Mouse (Mus musculus): ENCODE measurements at regions not wholly inside any gene's neighbourhood (a gene's known extent, or its start where the extent isn't known, plus 50 kb on each side); places are given as distances from the start of the nearest gene placed in this dataset.

DNA sequence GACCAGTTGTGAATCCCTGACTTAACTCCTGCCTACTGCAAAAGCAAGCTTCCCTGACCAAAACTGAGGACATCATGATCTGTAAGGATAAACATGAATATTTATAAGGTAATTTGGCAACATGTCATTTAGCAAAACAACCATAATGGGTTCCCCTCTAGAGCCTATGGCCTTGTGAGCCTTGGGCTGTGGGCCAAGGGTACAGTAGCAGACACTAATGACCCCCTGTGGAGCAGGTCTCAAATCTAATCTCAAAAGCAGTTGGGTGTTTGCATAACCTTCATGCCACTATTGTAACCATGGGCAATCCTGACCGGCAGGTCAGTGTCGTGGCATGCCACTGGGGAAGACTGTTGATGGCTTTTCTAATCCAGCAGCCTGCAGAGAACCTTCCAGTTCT, 270.8 kb downstream of the Ptpru start:
- TF ChIP-seq CTCF (IDR thresholded peaks at IDR 0.05; ENCODE audit: low read depth) = no peak
- Histone ChIP-seq H3K27ac (ENCODE audit: low read depth, low read length) (no peak overlapping the region), H3K4me3 (ENCODE audit: low read depth, low read length) (no peak overlapping the region), H3K27me3 (replicated peaks; ENCODE audit: control insufficient read depth, insufficient read depth, low read length) (no peaks in the 10 kb centered on the region), H3K4me1 (replicated peaks; ENCODE audit: control insufficient read depth, insufficient read depth, low read length) (no peaks in the 10 kb centered on the region), H3K4me2 (replicated peaks; ENCODE audit: low read depth) (no peak overlapping the region), H3K36me3 (ENCODE audit: control insufficient read depth, insufficient read depth) (no peaks in the 10 kb centered on the region), H3K9me3 (ENCODE audit: control insufficient read depth) (no peaks in the 10 kb centered on the region), H3K9ac (ENCODE audit: low read depth, low read length) (no peak overlapping the region)
- 49% methylated on average over 2 of the region's 2 CpGs for WGBS
- ATAC-seq = no peak

DNA sequence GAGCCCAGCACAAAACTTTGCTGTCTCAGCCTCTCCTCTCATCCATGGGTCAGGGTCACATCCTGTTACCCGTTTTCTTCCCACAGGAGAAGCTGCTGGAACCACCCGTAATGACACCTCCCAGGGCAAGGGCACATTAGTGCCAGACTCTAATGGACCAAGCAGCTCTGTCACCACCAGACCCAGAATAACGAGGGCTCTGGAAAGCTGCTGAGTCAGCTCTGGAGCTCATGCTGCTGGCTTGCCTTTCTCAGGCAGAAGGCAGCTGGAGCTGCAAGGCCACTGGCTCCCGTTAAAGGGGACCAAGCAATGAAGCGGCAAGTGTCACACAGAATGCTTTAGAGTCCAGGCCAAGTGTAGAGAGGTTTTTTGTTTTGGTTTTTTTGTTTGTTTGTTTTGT, 268.9 kb downstream of the Ptpru start:
- Histone ChIP-seq H3K36me3 (ENCODE audit: control insufficient read depth, insufficient read depth) (no peaks in the 10 kb centered on the region), H3K9me3 (ENCODE audit: control insufficient read depth) (no peaks in the 10 kb centered on the region), H3K4me3 (ENCODE audit: low read depth, low read length) (no peak overlapping the region), H3K4me2 (replicated peaks; ENCODE audit: low read depth) (no peak overlapping the region), H3K9ac (ENCODE audit: low read depth, low read length) (no peak overlapping the region), H3K27ac (ENCODE audit: low read depth, low read length) (no peak overlapping the region), H3K4me1 (replicated peaks; ENCODE audit: control insufficient read depth, insufficient read depth, low read length) (no peaks in the 10 kb centered on the region), H3K27me3 (replicated peaks; ENCODE audit: control insufficient read depth, insufficient read depth, low read length) (no peaks in the 10 kb centered on the region)
- ATAC-seq = no peak
- TF ChIP-seq CTCF (IDR thresholded peaks at IDR 0.05; ENCODE audit: low read depth) = no peak
- WGBS = 59% methylated on average over 5 of the region's 5 CpGs

DNA sequence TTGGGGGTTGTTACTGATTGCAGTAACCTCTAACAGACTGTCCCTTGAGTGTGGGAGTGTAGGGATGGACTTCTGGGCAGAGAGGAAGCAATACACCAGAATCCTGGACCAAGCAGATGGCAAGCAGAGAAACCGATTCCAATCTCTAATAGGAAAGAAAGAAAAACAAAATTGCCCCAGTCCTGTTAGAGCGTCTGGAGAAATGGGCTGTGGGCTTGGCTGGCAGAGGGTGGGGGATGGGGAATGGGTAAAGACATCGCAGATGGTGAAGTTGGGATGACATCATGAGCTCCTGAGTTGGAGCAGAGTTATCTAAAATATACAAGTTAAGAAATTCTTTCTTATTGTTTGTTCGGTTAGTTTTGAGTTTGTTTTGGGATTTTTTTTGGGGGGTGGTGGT, 260.5 kb downstream of the Ptpru start:
- H3K4me2 ChIP-seq (replicated peaks; ENCODE audit: low read depth) = no peak overlapping the region
- no peaks in the 10 kb centered on the region for H3K4me1 ChIP-seq (replicated peaks; ENCODE audit: control insufficient read depth, insufficient read depth, low read length)
- no peak for TF ChIP-seq CTCF (IDR thresholded peaks at IDR 0.05; ENCODE audit: low read depth)
- H3K36me3 ChIP-seq (ENCODE audit: control insufficient read depth, insufficient read depth) = no peaks in the 10 kb centered on the region
- no peaks in the 10 kb centered on the region for H3K9me3 ChIP-seq (ENCODE audit: control insufficient read depth)
- no peak overlapping the region for H3K4me3 ChIP-seq (ENCODE audit: low read depth, low read length)
- no peak overlapping the region for H3K9ac ChIP-seq (ENCODE audit: low read depth, low read length)
- ATAC-seq = no peak
- 50% methylated on average over 4 of the region's 4 CpGs for WGBS
- no peaks in the 10 kb centered on the region for H3K27me3 ChIP-seq (replicated peaks; ENCODE audit: control insufficient read depth, insufficient read depth, low read length)
- no peak overlapping the region for H3K27ac ChIP-seq (ENCODE audit: low read depth, low read length)

DNA sequence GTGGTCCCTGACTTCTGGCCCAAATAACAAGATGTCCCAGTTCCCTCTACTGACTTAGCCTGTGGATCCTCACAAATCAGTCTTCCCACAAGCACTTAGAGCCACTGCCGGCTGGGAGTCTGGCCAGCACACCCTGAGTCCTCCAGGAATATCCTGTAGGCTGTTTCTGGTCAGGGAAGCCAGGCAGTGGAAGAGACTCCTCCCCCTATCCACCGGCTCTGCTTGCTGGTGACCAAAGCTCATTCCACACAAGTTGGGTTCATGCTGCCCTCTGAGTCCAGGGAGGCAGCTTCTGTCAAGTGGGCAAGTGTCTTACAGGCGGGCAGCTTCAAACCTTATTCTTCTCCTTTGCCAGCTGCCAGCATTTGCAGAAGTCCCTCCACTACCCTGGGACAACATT, 252.1 kb downstream of the Ptpru start:
- no peak overlapping the region for H3K4me3 ChIP-seq (ENCODE audit: low read depth, low read length)
- 46% methylated on average over 3 of the region's 3 CpGs for WGBS
- no peak overlapping the region for H3K9ac ChIP-seq (ENCODE audit: low read depth, low read length)
- no peak for ATAC-seq
- no peak overlapping the region for H3K27ac ChIP-seq (ENCODE audit: low read depth, low read length)
- no peaks in the 10 kb centered on the region for H3K36me3 ChIP-seq (ENCODE audit: control insufficient read depth, insufficient read depth)
- no peaks in the 10 kb centered on the region for H3K27me3 ChIP-seq (replicated peaks; ENCODE audit: control insufficient read depth, insufficient read depth, low read length)
- H3K4me1 ChIP-seq (replicated peaks; ENCODE audit: control insufficient read depth, insufficient read depth, low read length) = no peaks in the 10 kb centered on the region
- H3K4me2 ChIP-seq (replicated peaks; ENCODE audit: low read depth) = no peak overlapping the region
- H3K9me3 ChIP-seq (ENCODE audit: control insufficient read depth) = no peaks in the 10 kb centered on the region
- TF ChIP-seq CTCF (IDR thresholded peaks at IDR 0.05; ENCODE audit: low read depth) = no peak

DNA sequence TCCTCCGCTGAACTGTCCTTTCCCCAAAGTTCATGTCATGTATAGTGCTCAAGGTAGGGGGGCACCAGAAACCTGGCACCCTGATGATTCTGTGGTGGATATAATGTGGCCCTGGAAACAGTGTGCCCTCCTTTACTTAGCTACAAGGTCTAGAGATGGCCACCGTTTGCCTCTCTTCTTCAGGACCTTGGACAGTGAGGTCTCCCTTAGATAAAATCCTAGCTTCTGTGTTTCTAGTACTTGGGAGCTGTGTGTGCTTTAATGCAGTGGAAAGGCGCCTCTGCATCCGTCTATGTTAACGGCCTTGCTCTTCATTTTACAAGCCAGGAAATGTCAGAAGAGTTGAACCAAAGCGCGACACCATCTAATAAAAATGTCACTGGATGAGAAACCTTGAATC, 250.6 kb downstream of the Ptpru start:
- H3K4me1 ChIP-seq (replicated peaks; ENCODE audit: control insufficient read depth, insufficient read depth, low read length) = no peaks in the 10 kb centered on the region
- ATAC-seq = no peak
- 42% methylated on average over 7 of the region's 7 CpGs for WGBS

DNA sequence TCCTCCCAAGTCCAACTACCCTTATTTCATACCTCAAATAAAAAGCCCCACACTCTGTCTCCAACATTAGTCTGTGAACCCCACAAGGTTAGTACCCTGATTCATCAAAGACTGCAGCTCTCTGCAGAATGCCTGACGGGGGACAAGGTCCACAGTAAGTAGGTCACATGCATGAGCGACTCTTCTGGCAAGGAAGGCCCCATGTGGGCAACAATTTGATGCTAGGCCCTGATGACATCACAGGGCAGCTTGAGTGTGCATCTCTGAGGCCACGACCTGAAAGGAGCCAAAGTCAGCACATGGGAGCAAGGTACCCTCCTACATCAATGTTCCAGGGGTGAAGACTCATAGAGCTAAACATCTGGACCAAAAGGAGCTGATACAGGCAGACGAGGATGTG, 248.0 kb downstream of the Ptpru start:
- no peak overlapping the region for H3K9ac ChIP-seq (ENCODE audit: low read depth, low read length)
- no peak overlapping the region for H3K4me2 ChIP-seq (replicated peaks; ENCODE audit: low read depth)
- H3K4me3 ChIP-seq (ENCODE audit: low read depth, low read length) = no peak overlapping the region
- no peaks in the 10 kb centered on the region for H3K36me3 ChIP-seq (ENCODE audit: control insufficient read depth, insufficient read depth)
- H3K27ac ChIP-seq (ENCODE audit: low read depth, low read length) = no peak overlapping the region
- WGBS = 64% methylated on average over 4 of the region's 4 CpGs
- H3K27me3 ChIP-seq (replicated peaks; ENCODE audit: control insufficient read depth, insufficient read depth, low read length) = no peaks in the 10 kb centered on the region
- no peak for ATAC-seq
- no peaks in the 10 kb centered on the region for H3K9me3 ChIP-seq (ENCODE audit: control insufficient read depth)
- no peak for TF ChIP-seq CTCF (IDR thresholded peaks at IDR 0.05; ENCODE audit: low read depth)
- H3K4me1 ChIP-seq (replicated peaks; ENCODE audit: control insufficient read depth, insufficient read depth, low read length) = no peaks in the 10 kb centered on the region

More for the DNA sequence above, 250.6 kb downstream of the Ptpru start:
- Histone ChIP-seq H3K4me3 (ENCODE audit: low read depth, low read length) (no peak overlapping the region), H3K27ac (ENCODE audit: low read depth, low read length) (no peak overlapping the region), H3K9ac (ENCODE audit: low read depth, low read length) (no peak overlapping the region), H3K9me3 (ENCODE audit: control insufficient read depth) (no peaks in the 10 kb centered on the region), H3K4me2 (replicated peaks; ENCODE audit: low read depth) (no peak overlapping the region), H3K27me3 (replicated peaks; ENCODE audit: control insufficient read depth, insufficient read depth, low read length) (no peaks in the 10 kb centered on the region), H3K36me3 (ENCODE audit: control insufficient read depth, insufficient read depth) (no peaks in the 10 kb centered on the region)
- TF ChIP-seq CTCF (IDR thresholded peaks at IDR 0.05; ENCODE audit: low read depth) = no peak

DNA sequence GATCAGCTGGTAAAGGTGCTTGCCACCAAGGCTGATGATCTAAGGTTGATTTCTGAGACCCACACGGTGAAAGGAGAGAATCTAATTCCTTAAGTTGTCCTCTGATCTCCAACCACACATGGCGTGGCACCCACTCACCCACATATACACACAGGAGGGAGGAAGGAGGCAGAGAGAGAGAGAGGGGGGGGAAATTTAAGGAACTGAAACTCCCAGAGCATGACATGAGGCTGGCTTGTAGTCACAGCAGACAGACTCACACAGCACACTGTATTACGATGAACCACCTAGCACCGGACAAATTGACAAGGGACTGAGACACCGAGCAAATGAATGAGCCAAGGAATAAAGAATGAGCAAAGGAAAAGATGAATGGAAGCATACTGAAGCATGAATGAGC, 246.6 kb downstream of the Ptpru start:
- H3K4me3 ChIP-seq (ENCODE audit: low read depth, low read length) = no peak overlapping the region
- H3K9ac ChIP-seq (ENCODE audit: low read depth, low read length) = no peak overlapping the region
- H3K27me3 ChIP-seq (replicated peaks; ENCODE audit: control insufficient read depth, insufficient read depth, low read length) = no peaks in the 10 kb centered on the region
- H3K36me3 ChIP-seq (ENCODE audit: control insufficient read depth, insufficient read depth) = no peaks in the 10 kb centered on the region
- 86% methylated on average over 5 of the region's 5 CpGs for WGBS
- ATAC-seq = no peak
- H3K27ac ChIP-seq (ENCODE audit: low read depth, low read length) = no peak overlapping the region
- H3K4me2 ChIP-seq (replicated peaks; ENCODE audit: low read depth) = no peak overlapping the region
- no peaks in the 10 kb centered on the region for H3K9me3 ChIP-seq (ENCODE audit: control insufficient read depth)
- no peak for TF ChIP-seq CTCF (IDR thresholded peaks at IDR 0.05; ENCODE audit: low read depth)
- no peaks in the 10 kb centered on the region for H3K4me1 ChIP-seq (replicated peaks; ENCODE audit: control insufficient read depth, insufficient read depth, low read length)

Data from intestine, postnatal 0 days (tissue).